Mouse (Mus musculus): ENCODE results near the gene Aox1. TPM values are rescaled to one million over a fixed set of nuclear protein-coding genes. Genes with fewer than 3 reads are reported as not detected.
"Not testable (repeated sequence)": the region's sequence is repeated elsewhere in the genome, so short reads cannot be mapped to it uniquely, and the experiment has no call there.

The Aox1 gene
- 0.19 and 0.32 TPM in 2 replicates for polyA plus RNA-seq (2012; rRNA removed)

- peak within 1 kb of the TSS; percentile 63 for H3K4me3 ChIP-seq (ENCODE audit: low read depth, low read length)
- 18% methylated on average over 12 of the region's 12 CpGs for WGBS
- no peaks in the 10 kb centered on the region for H3K4me1 ChIP-seq (ENCODE audit: control insufficient read depth, insufficient read depth, insufficient read length, low read length)
- TF ChIP-seq POLR2A (IDR thresholded peaks at IDR 0.05; ENCODE audit: low read depth, low read length): no peak
- no peak; the same call in 1 of the 2 replicates for TF ChIP-seq CTCF (IDR thresholded peaks at IDR 0.05; ENCODE audit: extremely low read depth, insufficient read length, insufficient replicate concordance, low read depth, low read length)
- no peaks in the 10 kb centered on the region for H3K27me3 ChIP-seq (ENCODE audit: control insufficient read depth, insufficient read depth, low read length)
- peak within 1 kb of the TSS; percentile 75 for H3K27ac ChIP-seq (ENCODE audit: insufficient read depth, low read depth, low read length)
- 0 out of 2 replicates have a peak, but pooled peaks cover 2% of the 10 kb centered on the region for H3K36me3 ChIP-seq (ENCODE audit: control insufficient read depth, insufficient read depth, low read length)
Observed at GRCm38 (mm10) chr1:58029636-58030117, at the start of gene Aox1. TSS of gene Aox1 (plus strand) at chr1:58029931.

DNA sequence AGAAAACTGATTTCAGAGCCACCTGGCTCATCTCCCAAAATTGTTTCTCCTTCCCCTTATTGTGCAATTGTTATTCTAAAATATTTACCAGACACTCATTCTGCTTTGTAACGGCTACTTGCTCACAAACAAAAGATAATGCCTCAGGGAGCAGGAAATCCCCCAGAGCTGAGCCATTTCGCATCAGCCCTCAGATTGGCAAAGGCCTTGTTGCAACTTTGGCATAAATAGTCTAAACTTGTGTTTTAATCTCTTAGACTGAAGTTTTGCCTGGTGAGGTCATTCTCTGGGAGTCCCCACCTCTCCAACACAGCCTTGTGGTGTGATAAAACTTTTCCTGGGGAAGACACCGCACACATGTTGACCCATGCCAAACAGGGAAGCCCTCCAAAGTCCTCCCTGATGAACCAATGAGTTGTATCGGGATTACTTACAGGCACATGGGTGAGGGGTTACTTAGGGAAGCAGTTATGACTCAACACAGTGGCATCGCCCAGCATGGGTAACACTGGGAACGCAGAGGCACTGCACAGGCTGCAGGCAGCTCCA lies 40.6 kb upstream of the Aox1 start:
- no peaks in the 10 kb centered on the region for H3K27me3 ChIP-seq (ENCODE audit: control insufficient read depth, insufficient read depth, low read length)
- no peaks in the 10 kb centered on the region for H3K4me1 ChIP-seq (ENCODE audit: control insufficient read depth, insufficient read depth, insufficient read length, low read length)
- H3K36me3 ChIP-seq (ENCODE audit: control insufficient read depth, insufficient read depth, low read length): no peaks in the 10 kb centered on the region
- WGBS: 72% methylated on average over 6 of the region's 6 CpGs
- H3K4me3 ChIP-seq (ENCODE audit: low read depth, low read length): no peak overlapping the region
- TF ChIP-seq CTCF (IDR thresholded peaks at IDR 0.05; ENCODE audit: extremely low read depth, insufficient read length, insufficient replicate concordance, low read depth, low read length) (no peak), POLR2A (IDR thresholded peaks at IDR 0.05; ENCODE audit: low read depth, low read length) (no peak)
- H3K27ac ChIP-seq (ENCODE audit: insufficient read depth, low read depth, low read length): no peak overlapping the region

DNA sequence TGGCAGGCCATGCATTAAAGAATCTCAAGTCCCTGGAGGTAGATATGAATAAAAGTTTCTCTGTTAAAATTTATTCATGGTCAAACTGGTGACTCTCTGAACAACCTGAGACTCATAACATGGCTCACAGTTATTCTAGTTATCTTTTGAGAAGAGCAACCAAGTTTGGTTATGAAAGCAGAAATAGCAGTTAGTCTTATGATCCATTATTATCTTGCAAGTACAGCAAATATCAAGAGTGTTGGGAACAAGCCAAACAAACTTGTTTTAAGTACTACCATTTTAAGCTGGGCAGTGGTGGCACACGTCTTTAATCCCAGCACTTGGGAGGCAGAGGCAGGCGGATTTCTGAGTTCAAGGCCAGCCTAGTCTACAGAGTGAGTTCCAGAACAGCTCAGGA lies 38.5 kb upstream of the Aox1 start:
- 68% methylated on average over 2 of the region's 2 CpGs for WGBS
- H3K4me1 ChIP-seq (ENCODE audit: control insufficient read depth, insufficient read depth, insufficient read length, low read length): no peaks in the 10 kb centered on the region
- no peaks in the 10 kb centered on the region for H3K27me3 ChIP-seq (ENCODE audit: control insufficient read depth, insufficient read depth, low read length)
- no peak overlapping the region for H3K27ac ChIP-seq (ENCODE audit: insufficient read depth, low read depth, low read length)
- H3K4me3 ChIP-seq (ENCODE audit: low read depth, low read length): no peak overlapping the region
- TF ChIP-seq POLR2A (IDR thresholded peaks at IDR 0.05; ENCODE audit: low read depth, low read length): no peak
- TF ChIP-seq CTCF (IDR thresholded peaks at IDR 0.05; ENCODE audit: extremely low read depth, insufficient read length, insufficient replicate concordance, low read depth, low read length): no peak
- H3K36me3 ChIP-seq (ENCODE audit: control insufficient read depth, insufficient read depth, low read length): no peaks in the 10 kb centered on the region

DNA sequence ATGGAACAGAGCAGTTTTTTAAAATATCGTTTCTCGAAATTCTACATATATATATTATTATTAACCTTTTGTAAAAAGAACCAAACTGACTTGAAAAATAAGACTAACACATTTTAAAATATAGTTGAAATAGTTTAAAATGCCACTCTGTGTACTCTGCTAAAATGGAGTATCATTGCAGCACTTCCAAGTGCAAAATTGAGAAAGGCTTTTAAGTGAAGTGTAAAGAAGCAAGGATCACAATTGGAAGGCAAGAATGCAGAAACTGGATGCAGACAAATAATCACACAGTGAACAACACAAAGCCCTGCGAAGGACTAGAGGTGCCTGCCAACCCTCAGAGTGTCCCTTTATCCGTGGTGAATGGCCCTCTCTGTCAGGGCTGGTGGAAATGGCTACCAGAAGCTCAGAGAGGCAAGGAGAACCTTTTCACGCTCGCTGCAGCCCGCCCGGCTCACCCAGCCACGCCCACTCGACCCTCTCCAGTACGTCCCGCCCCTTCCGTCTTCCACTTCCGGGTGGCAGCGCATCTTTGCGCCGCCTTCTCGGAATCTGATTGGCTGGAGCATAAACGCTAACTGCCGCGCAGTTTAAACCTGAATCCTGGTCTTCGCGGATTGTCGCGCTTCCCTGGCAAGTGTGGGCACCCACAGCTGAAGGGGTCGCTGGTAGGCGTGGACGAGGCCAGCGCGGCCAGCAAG lies 34.1 kb upstream of the Aox1 start, which contains the start of gene Sgo2a:
TSS of gene Sgo2a (plus strand) at position 540 of the 701 bp plus-strand sequence.
- no peaks in the 10 kb centered on the region for H3K4me1 ChIP-seq (ENCODE audit: control insufficient read depth, insufficient read depth, insufficient read length, low read length)
- TF ChIP-seq CTCF (IDR thresholded peaks at IDR 0.05; ENCODE audit: extremely low read depth, insufficient read length, insufficient replicate concordance, low read depth, low read length) (no peak), POLR2A (IDR thresholded peaks at IDR 0.05; ENCODE audit: low read depth, low read length) (peak; percentile 32; the same call in 1 of the 2 replicates)
- 6% methylated on average over 30 of the region's 30 CpGs for WGBS
- H3K27ac ChIP-seq (ENCODE audit: insufficient read depth, low read depth, low read length): 0 out of 2 replicates have a peak within 1 kb of the TSS, but pooled peaks have one; percentile 7
- 0 out of 2 replicates have a peak, but pooled peaks cover 1% of the 10 kb centered on the region for H3K36me3 ChIP-seq (ENCODE audit: control insufficient read depth, insufficient read depth, low read length)
- H3K27me3 ChIP-seq (ENCODE audit: control insufficient read depth, insufficient read depth, low read length): no peaks in the 10 kb centered on the region
- H3K4me3 ChIP-seq (ENCODE audit: low read depth, low read length): peak within 1 kb of the TSS; percentile 84

DNA sequence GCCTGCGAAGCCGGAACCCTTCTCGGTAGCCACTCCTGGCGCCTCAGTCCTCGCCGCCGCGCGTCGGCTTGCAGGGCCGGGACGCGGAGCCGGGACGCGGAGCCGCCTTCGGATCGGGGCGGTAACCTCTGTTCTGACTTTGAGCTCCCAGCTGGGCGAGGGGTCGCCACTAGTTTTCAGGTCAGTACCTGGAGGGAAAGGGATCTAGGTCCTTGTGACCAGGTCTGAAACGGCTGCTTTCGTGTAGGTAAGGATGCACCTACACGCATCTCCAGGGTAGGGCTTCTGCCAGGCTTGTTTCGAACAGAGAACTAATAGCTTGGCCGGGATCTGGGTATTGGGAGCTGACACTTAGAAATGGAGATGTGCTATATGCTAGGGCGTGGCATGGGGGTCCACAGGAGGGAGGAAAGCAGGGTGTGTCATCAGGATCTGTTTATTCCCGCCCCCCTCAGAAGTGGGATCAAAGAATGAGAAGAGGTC lies 33.6 kb upstream of the Aox1 start:
- Histone ChIP-seq H3K4me1 (ENCODE audit: control insufficient read depth, insufficient read depth, insufficient read length, low read length) (no peaks in the 10 kb centered on the region), H3K36me3 (ENCODE audit: control insufficient read depth, insufficient read depth, low read length) (0 out of 2 replicates have a peak, but pooled peaks cover 1% of the 10 kb centered on the region), H3K27ac (ENCODE audit: insufficient read depth, low read depth, low read length) (no peak overlapping the region), H3K27me3 (ENCODE audit: control insufficient read depth, insufficient read depth, low read length) (no peaks in the 10 kb centered on the region), H3K4me3 (ENCODE audit: low read depth, low read length) (peak overlapping the region; percentile 84)
- TF ChIP-seq POLR2A (IDR thresholded peaks at IDR 0.05; ENCODE audit: low read depth, low read length) (no peak), CTCF (IDR thresholded peaks at IDR 0.05; ENCODE audit: extremely low read depth, insufficient read length, insufficient replicate concordance, low read depth, low read length) (no peak)
- WGBS: under 1% methylated on average over 29 of the region's 29 CpGs

DNA sequence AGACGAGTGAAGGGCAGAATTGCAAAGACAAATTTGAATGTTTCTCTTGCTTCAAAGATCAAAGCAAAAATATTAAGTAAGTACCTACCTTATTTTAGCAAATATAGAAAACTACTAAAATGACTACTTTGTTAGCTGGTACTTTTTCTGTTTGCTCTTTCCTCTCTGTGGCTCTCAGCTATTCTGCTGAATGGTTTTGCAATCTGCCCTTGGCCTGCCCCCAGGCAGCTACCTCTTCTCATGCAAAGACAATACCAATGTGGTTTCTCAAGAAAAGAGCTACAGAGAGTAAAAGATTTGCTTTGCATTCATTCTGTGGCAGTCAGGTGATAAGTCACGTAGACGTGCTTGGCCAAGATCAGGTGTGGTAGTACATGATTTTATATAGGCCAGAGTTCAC lies 31.6 kb upstream of the Aox1 start:
- Histone ChIP-seq H3K27ac (ENCODE audit: insufficient read depth, low read depth, low read length) (no peak overlapping the region), H3K4me1 (ENCODE audit: control insufficient read depth, insufficient read depth, insufficient read length, low read length) (no peaks in the 10 kb centered on the region), H3K36me3 (ENCODE audit: control insufficient read depth, insufficient read depth, low read length) (0 out of 2 replicates have a peak, but pooled peaks cover 1% of the 10 kb centered on the region), H3K27me3 (ENCODE audit: control insufficient read depth, insufficient read depth, low read length) (no peaks in the 10 kb centered on the region), H3K4me3 (ENCODE audit: low read depth, low read length) (no peak overlapping the region)
- WGBS: 56% methylated on average over 3 of the region's 3 CpGs
- no peak for TF ChIP-seq CTCF (IDR thresholded peaks at IDR 0.05; ENCODE audit: extremely low read depth, insufficient read length, insufficient replicate concordance, low read depth, low read length)
- TF ChIP-seq POLR2A (IDR thresholded peaks at IDR 0.05; ENCODE audit: low read depth, low read length): no peak

- 91% methylated on average over 7 of the region's 7 CpGs for WGBS
- H3K36me3 ChIP-seq (ENCODE audit: control insufficient read depth, insufficient read depth, low read length); H3K4me3 ChIP-seq (ENCODE audit: low read depth, low read length); H3K4me1 ChIP-seq (ENCODE audit: control insufficient read depth, insufficient read depth, insufficient read length, low read length); H3K27ac ChIP-seq (ENCODE audit: insufficient read depth, low read depth, low read length); H3K27me3 ChIP-seq (ENCODE audit: control insufficient read depth, insufficient read depth, low read length): not testable (repeated sequence)
Observed at GRCm38 (mm10) chr1:58006388-58006787, 23.3 kb upstream of the Aox1 start.

All from small intestine, adult 2 months (tissue).